Mouse (Mus musculus): ENCODE data around the gene Calu. TPM values are rescaled to one million over a fixed set of nuclear protein-coding genes. Genes with fewer than 3 reads are reported as not detected.
"Not testable (repeated sequence)": the region's sequence is repeated elsewhere in the genome, so short reads cannot be mapped to it uniquely, and the experiment has no call there.

Calu gene
- polyA plus RNA-seq, 1 experiment from 2014 or later, result 260 TPM

DNA sequence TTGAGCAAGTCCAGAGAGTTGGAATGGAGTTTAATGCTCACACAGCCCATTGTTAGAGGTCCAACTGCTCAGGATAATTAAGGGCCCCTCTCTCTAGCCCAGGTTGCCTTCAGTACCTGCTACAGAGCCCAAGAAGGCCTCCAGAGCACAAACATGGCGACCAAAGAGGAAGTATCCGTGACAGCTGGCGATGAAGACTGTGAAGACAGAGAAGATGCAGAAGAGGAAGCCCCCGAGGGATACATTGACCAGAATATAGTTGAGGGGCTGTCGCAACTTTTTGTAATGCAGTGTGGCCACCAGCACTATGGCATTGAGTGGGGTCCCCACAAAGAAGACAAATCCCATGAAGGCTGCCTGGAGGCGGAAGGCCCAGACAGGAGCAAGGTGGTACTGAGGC lies 32.1 kb downstream of the Calu start:
- H3K4me2 ChIP-seq (replicated peaks; ENCODE audit: low read depth, low read length), result no peak overlapping the region
- no peaks in the 10 kb centered on the region for H3K36me3 ChIP-seq (ENCODE audit: control insufficient read depth, insufficient read depth, low read length)
- H3K4me3 ChIP-seq (ENCODE audit: low read depth, low read length), result no peak overlapping the region
- no peak for DNase-seq (ENCODE audit: low spot score)
- ATAC-seq (ENCODE audit: low FRiP score), result no peak
- H3K4me1 ChIP-seq (replicated peaks; ENCODE audit: control insufficient read depth, insufficient read depth, low read length), result no peaks in the 10 kb centered on the region
- H3K9ac ChIP-seq (ENCODE audit: low read depth, low read length), result no peak overlapping the region
- no peaks in the 10 kb centered on the region for H3K9me3 ChIP-seq (ENCODE audit: control insufficient read depth, low read length)
- WGBS, result 90% methylated on average over 6 of the region's 6 CpGs
- H3K27me3 ChIP-seq (ENCODE audit: control insufficient read depth, insufficient read depth, low read length), result no peaks in the 10 kb centered on the region
- H3K27ac ChIP-seq (ENCODE audit: low read depth, low read length), result no peak overlapping the region

DNA sequence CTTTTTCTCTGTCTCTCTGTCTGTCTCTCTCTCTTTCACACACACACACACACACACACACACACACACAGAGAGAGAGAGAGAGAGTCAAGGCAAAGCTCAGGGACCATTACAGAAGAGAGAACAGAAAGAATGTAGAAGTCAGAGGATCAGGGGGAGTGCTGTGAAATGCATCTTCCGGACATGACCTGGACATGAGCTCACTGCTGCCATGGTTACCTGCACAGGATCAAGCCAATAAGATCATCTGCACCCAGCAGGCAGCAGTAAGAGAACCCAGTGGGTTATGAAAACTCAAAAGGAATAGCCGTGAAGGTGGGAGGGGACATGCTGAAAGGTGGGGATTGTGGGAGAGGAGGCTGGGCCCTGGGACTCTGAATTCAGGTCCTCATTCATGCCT lies 34.6 kb downstream of the Calu start:
- no peak for ATAC-seq (ENCODE audit: low FRiP score)
- Histone ChIP-seq H3K4me3 (ENCODE audit: low read depth, low read length) (no peak overlapping the region), H3K36me3 (ENCODE audit: control insufficient read depth, insufficient read depth, low read length) (no peaks in the 10 kb centered on the region), H3K9ac (ENCODE audit: low read depth, low read length) (no peak overlapping the region), H3K4me1 (replicated peaks; ENCODE audit: control insufficient read depth, insufficient read depth, low read length) (no peaks in the 10 kb centered on the region), H3K27ac (ENCODE audit: low read depth, low read length) (no peak overlapping the region), H3K9me3 (ENCODE audit: control insufficient read depth, low read length) (no peaks in the 10 kb centered on the region), H3K27me3 (ENCODE audit: control insufficient read depth, insufficient read depth, low read length) (no peaks in the 10 kb centered on the region), H3K4me2 (replicated peaks; ENCODE audit: low read depth, low read length) (no peak overlapping the region)
- 63% methylated on average over 2 of the region's 2 CpGs for WGBS
- no peak for DNase-seq (ENCODE audit: low spot score)

DNA sequence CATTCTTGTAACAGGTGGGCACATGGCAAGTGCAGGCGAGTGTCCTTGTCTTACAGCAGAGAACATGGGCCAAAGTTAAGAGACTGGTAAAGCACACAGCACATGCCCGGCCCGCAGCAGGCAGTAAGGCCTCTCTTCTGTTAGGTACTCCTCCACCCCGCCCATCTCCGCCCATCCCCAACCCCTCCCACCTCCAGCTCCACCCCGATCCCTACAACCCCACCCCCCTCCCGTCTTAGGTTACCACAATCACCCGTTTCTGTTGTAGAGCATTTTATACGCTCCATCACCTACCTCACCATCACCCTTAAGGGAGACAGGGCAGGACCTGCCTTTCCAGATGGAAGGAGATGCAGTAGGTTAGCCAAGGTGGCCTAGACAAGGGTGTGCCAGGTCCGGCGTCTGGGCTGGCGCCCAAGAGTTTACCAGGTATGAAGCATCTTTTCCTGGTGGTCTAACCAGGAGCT lies 40.2 kb downstream of the Calu start, which contains the start of gene Opn1sw:
Gene Opn1sw (minus strand): TSS at position 417 of the 467 bp plus-strand sequence.
- H3K27me3 ChIP-seq (ENCODE audit: control insufficient read depth, insufficient read depth, low read length), result no peaks in the 10 kb centered on the region
- H3K9ac ChIP-seq (ENCODE audit: low read depth, low read length), result no peak within 1 kb of the TSS
- H3K9me3 ChIP-seq (ENCODE audit: control insufficient read depth, low read length), result no peaks in the 10 kb centered on the region
- DNase-seq (ENCODE audit: low spot score), result peak; percentile 29
- ATAC-seq (ENCODE audit: low FRiP score), result no peak
- WGBS, result 4% methylated on average over 12 of the region's 12 CpGs
- H3K4me2 ChIP-seq (replicated peaks; ENCODE audit: low read depth, low read length), result peak within 1 kb of the TSS; percentile 7; the same call in 1 of the 2 replicates
- H3K4me1 ChIP-seq (replicated peaks; ENCODE audit: control insufficient read depth, insufficient read depth, low read length), result no peaks in the 10 kb centered on the region
- H3K36me3 ChIP-seq (ENCODE audit: control insufficient read depth, insufficient read depth, low read length), result no peaks in the 10 kb centered on the region
- no peak within 1 kb of the TSS for H3K4me3 ChIP-seq (ENCODE audit: low read depth, low read length)
- H3K27ac ChIP-seq (ENCODE audit: low read depth, low read length), result no peak within 1 kb of the TSS

DNA sequence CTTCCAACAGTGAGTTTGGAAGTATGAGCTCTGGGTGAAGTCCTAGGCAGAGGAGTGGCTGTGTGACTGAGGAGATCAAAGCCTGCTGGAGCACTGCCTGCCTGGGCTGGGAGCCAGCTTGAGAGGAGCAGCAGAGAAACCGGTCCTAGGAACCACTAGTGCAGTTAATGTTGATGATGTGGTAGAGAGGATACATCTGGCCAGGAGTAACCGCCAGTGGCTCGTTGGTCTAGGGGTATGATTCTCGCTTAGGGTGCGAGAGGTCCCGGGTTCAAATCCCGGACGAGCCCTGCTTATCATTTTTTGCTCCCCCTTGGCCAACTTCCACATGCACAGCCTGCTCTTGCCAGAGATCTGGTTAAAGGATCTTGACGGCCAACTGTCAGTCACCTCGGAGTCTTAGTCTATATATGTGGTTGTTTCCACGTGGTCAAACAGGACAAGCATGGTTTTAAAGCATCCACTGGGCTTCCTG lies 40.8 kb downstream of the Calu start:
- Histone ChIP-seq H3K4me1 (replicated peaks; ENCODE audit: control insufficient read depth, insufficient read depth, low read length) (no peaks in the 10 kb centered on the region), H3K9ac (ENCODE audit: low read depth, low read length) (no peak overlapping the region), H3K4me3 (ENCODE audit: low read depth, low read length) (no peak overlapping the region), H3K27me3 (ENCODE audit: control insufficient read depth, insufficient read depth, low read length) (no peaks in the 10 kb centered on the region), H3K36me3 (ENCODE audit: control insufficient read depth, insufficient read depth, low read length) (no peaks in the 10 kb centered on the region), H3K4me2 (replicated peaks; ENCODE audit: low read depth, low read length) (peak overlapping the region; percentile 7; the same call in 1 of the 2 replicates), H3K9me3 (ENCODE audit: control insufficient read depth, low read length) (no peaks in the 10 kb centered on the region), H3K27ac (ENCODE audit: low read depth, low read length) (no peak overlapping the region)
- ATAC-seq (ENCODE audit: low FRiP score) (no peak), DNase-seq (ENCODE audit: low spot score) (peak; percentile 14)
- 11% methylated on average over 11 of the region's 11 CpGs for WGBS

DNA sequence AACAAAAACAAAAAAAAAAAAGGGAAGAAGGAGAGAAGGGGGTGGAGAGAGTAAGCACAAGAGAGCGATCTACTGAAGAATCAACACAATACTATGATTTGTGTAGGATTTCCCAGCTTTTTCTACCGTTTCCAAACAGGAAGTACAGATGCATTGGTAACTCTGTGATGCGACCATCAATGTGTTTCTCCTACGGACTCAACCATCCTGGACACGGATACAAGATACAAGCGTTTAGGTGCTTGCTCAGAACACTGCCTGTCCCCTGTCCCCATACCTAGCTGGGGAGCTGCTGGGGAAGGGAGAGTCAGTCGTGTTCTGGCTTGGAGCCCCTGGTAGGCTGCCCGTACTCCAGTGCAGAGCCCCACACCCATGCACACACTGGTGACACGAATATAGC lies 41.6 kb downstream of the Calu start:
- Histone ChIP-seq H3K36me3 (ENCODE audit: control insufficient read depth, insufficient read depth, low read length) (no peaks in the 10 kb centered on the region), H3K27me3 (ENCODE audit: control insufficient read depth, insufficient read depth, low read length) (peaks cover 2% of the 10 kb centered on the region; the same call in 1 of the 2 replicates), H3K27ac (ENCODE audit: low read depth, low read length) (no peak overlapping the region), H3K4me3 (ENCODE audit: low read depth, low read length) (no peak overlapping the region), H3K4me1 (replicated peaks; ENCODE audit: control insufficient read depth, insufficient read depth, low read length) (no peaks in the 10 kb centered on the region), H3K9ac (ENCODE audit: low read depth, low read length) (no peak overlapping the region), H3K9me3 (ENCODE audit: control insufficient read depth, low read length) (no peaks in the 10 kb centered on the region), H3K4me2 (replicated peaks; ENCODE audit: low read depth, low read length) (no peak overlapping the region)
- DNase-seq (ENCODE audit: low spot score), result no peak
- ATAC-seq (ENCODE audit: low FRiP score), result no peak
- 56% methylated on average over 9 of the region's 9 CpGs for WGBS

DNA sequence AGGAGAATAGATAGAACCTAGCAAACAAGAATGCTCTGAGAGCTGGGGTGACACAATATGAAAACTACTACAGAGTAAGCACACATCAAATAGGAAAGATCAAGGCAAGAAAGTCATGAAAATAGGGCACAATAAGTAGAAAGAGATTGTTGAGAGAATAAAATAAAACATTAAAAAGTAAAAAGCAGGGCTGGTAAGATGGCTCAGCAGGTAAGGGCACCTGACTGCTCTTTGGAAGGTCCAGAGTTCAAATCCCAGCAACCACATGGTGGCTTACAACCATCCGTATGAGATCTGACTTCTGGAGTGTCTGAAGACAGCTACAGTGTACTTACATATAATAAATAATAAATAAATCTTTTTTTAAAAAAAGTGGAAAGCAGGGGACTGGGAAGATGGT lies 42.6 kb downstream of the Calu start:
- H3K4me3 ChIP-seq (ENCODE audit: low read depth, low read length); H3K9ac ChIP-seq (ENCODE audit: low read depth, low read length); H3K4me2 ChIP-seq (replicated peaks; ENCODE audit: low read depth, low read length); ATAC-seq (ENCODE audit: low FRiP score); H3K27ac ChIP-seq (ENCODE audit: low read depth, low read length); H3K36me3 ChIP-seq (ENCODE audit: control insufficient read depth, insufficient read depth, low read length); H3K27me3 ChIP-seq (ENCODE audit: control insufficient read depth, insufficient read depth, low read length); DNase-seq (ENCODE audit: low spot score); H3K9me3 ChIP-seq (ENCODE audit: control insufficient read depth, low read length); H3K4me1 ChIP-seq (replicated peaks; ENCODE audit: control insufficient read depth, insufficient read depth, low read length): not testable (repeated sequence)
- WGBS, result 84% methylated on average over 1 of the region's 1 CpGs

DNA sequence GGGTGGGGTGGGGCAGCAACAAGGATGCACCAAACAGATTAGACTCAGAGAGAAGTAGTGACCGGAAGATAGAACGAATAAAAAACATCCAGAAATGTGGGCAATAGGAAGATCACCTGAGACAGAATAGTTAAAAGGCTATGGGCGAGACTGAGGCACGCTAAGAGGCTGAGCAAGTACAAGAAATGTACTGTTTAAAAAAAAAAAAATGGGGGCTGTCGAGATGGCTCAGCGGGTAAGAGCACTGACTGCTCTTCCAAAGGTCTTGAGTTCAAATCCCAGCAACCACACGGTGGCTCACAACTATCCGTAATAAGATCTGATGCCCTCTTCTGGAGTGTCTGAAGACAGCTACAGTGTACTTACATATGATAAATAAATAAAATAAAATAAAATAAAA lies 43.4 kb downstream of the Calu start:
- H3K4me2 ChIP-seq (replicated peaks; ENCODE audit: low read depth, low read length); DNase-seq (ENCODE audit: low spot score); H3K27me3 ChIP-seq (ENCODE audit: control insufficient read depth, insufficient read depth, low read length); H3K4me3 ChIP-seq (ENCODE audit: low read depth, low read length); H3K4me1 ChIP-seq (replicated peaks; ENCODE audit: control insufficient read depth, insufficient read depth, low read length); H3K9ac ChIP-seq (ENCODE audit: low read depth, low read length); H3K27ac ChIP-seq (ENCODE audit: low read depth, low read length); H3K9me3 ChIP-seq (ENCODE audit: control insufficient read depth, low read length); H3K36me3 ChIP-seq (ENCODE audit: control insufficient read depth, insufficient read depth, low read length); ATAC-seq (ENCODE audit: low FRiP score): not testable (repeated sequence)
- WGBS, result 77% methylated on average over 8 of the region's 8 CpGs

DNA sequence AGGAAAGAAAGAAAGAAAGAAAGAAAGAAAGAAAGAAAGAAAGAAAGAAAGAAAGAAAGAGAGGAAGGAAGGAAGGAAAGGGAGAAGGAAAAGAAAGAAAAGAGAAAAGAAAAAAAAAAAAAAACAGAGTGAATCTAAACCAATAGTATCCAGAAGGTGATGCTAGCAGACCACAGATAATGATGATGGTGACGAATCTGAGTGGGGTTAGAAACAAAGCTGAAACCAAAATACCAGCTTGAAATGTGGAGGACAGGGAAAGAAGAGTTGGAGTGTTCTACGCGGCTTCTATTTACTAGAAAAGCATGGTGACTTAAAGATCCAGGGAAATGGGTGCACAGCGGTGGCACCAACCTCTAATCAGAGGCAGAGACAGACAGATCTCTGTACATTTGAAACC lies 43.9 kb downstream of the Calu start:
- no peak overlapping the region for H3K27ac ChIP-seq (ENCODE audit: low read depth, low read length)
- peaks cover 3% of the 10 kb centered on the region for H3K4me1 ChIP-seq (replicated peaks; ENCODE audit: control insufficient read depth, insufficient read depth, low read length)
- no peak overlapping the region for H3K4me3 ChIP-seq (ENCODE audit: low read depth, low read length)
- 73% methylated on average over 4 of the region's 4 CpGs for WGBS
- peaks cover 9% of the 10 kb centered on the region; the same call in 1 of the 2 replicates for H3K27me3 ChIP-seq (ENCODE audit: control insufficient read depth, insufficient read depth, low read length)
- no peak overlapping the region for H3K9ac ChIP-seq (ENCODE audit: low read depth, low read length)
- H3K4me2 ChIP-seq (replicated peaks; ENCODE audit: low read depth, low read length), result no peak overlapping the region
- H3K9me3 ChIP-seq (ENCODE audit: control insufficient read depth, low read length), result no peaks in the 10 kb centered on the region
- no peaks in the 10 kb centered on the region for H3K36me3 ChIP-seq (ENCODE audit: control insufficient read depth, insufficient read depth, low read length)
- ATAC-seq (ENCODE audit: low FRiP score) (no peak), DNase-seq (ENCODE audit: low spot score) (no peak)

DNA sequence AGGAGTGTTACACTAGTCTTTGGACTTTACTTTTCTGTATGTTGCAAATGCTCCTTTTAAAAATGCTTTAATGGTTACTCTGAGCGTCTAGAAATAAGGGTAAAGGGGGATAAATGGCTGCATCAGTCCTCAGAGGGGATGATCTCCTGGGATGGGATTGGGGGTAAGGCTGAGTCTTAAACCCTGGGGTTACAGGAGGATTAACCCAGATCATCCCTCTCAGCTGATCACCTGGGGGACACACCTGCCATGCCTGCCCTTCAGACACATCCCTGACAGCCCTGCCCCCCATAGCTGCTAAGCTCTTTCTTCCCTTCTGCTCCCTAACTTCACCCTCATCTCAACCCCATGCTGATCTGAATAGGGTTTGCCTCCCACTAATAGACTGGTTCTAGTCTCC lies 46.4 kb downstream of the Calu start:
- H3K9me3 ChIP-seq (ENCODE audit: control insufficient read depth, low read length), result no peaks in the 10 kb centered on the region
- DNase-seq (ENCODE audit: low spot score) (no peak), ATAC-seq (ENCODE audit: low FRiP score) (no peak)
- peaks cover 3% of the 10 kb centered on the region for H3K4me1 ChIP-seq (replicated peaks; ENCODE audit: control insufficient read depth, insufficient read depth, low read length)
- no peak overlapping the region for H3K9ac ChIP-seq (ENCODE audit: low read depth, low read length)
- no peak overlapping the region for H3K4me3 ChIP-seq (ENCODE audit: low read depth, low read length)
- H3K27ac ChIP-seq (ENCODE audit: low read depth, low read length), result no peak overlapping the region
- H3K36me3 ChIP-seq (ENCODE audit: control insufficient read depth, insufficient read depth, low read length), result no peaks in the 10 kb centered on the region
- H3K4me2 ChIP-seq (replicated peaks; ENCODE audit: low read depth, low read length), result no peak overlapping the region
- 61% methylated on average over 1 of the region's 1 CpGs for WGBS
- H3K27me3 ChIP-seq (ENCODE audit: control insufficient read depth, insufficient read depth, low read length), result peaks cover 9% of the 10 kb centered on the region; the same call in 1 of the 2 replicates

Measured in hindbrain, embryonic 11.5 days (tissue).